Mouse (Mus musculus) brain, embryonic 14.5 days (tissue): ENCODE measurements around the gene Timm10b. TPM values are rescaled to one million over a fixed set of nuclear protein-coding genes. Genes with fewer than 3 reads are reported as not detected.

Experiments
- DNase-seq: peaks from one replicate; pipeline ENCODE4 v3.0.0-alpha.2; 2011; ENCODE audit warnings: low read depth
- CTCF ChIP-seq: fragments of 200-500 bp; IDR thresholded peaks from 2 replicates; pipeline ENCODE4 v1.5.1; 2012; ENCODE audit warnings: inconsistent platforms, mild to moderate bottlenecking, moderate library complexity, borderline replicate concordance; ENCODE audit not compliant: insufficient read depth, insufficient read length; ENCODE audit errors: extremely low read depth
- POLR2A ChIP-seq: fragments of 200-500 bp; IDR thresholded peaks from 2 replicates; pipeline ENCODE4 v1.6.1; 2012; ENCODE audit warnings: mild to moderate bottlenecking, inconsistent platforms, borderline replicate concordance; ENCODE audit not compliant: poor library complexity, insufficient read depth, insufficient read length, severe bottlenecking; ENCODE audit errors: extremely low read depth
- polyA plus RNA-seq: library from polyadenylated mRNA; depleted of rRNA; stranded (reverse); fragments of >200 nt; gene quantifications from 2 replicates; pipeline ENCODE4 v1.2.3, GENCODE M21; 2012; rRNA removed

The Timm10b gene
- polyA plus RNA-seq, 1 experiment = 101 TPM

GRCm38 (mm10) chr7:105641936-105642335 is 2.1 kb downstream of the Timm10b start:
- no peak for TF ChIP-seq POLR2A
- no peak for DNase-seq

GRCm38 (mm10) chr7:105650639-105651435 is 11.0 kb downstream of the Timm10b start, which contains the start of gene Dnhd1:
Gene Dnhd1 (plus strand): TSS chr7:105650827.
- peak; percentile 78 for DNase-seq
- TF ChIP-seq CTCF (peak; percentile 65), POLR2A (no peak)

- peak; percentile 17 for DNase-seq
- TF ChIP-seq POLR2A (no peak), CTCF (no peak)
These were observed 45.8 kb downstream of the Timm10b start for GRCm38 (mm10) chr7:105685541-105686197.

- no peak for DNase-seq
- TF ChIP-seq CTCF (no peak), POLR2A (no peak)
These were observed 51.0 kb downstream of the Timm10b start for GRCm38 (mm10) chr7:105690875-105691274.

Other genes starting within 250 kb of the Timm10b start
- gene Fam160a2, start 240.0 kb upstream of the Timm10b start, polyA plus RNA-seq = 41.6 and 50.0 TPM in 2 replicates
- 0.37 TPM in 2 replicates for gene Cnga4, start 235.5 kb upstream of the Timm10b start, polyA plus RNA-seq
- gene Cckbr, start 214.3 kb upstream of the Timm10b start, polyA plus RNA-seq = 2.1 and 3.0 TPM in 2 replicates
- gene Cavin3, start 157.8 kb upstream of the Timm10b start, polyA plus RNA-seq = 20.9 and 22.7 TPM in 2 replicates
- 51.2 and 59.6 TPM in 2 replicates for gene Smpd1, start 85.7 kb upstream of the Timm10b start, polyA plus RNA-seq
- 304 and 347 TPM in 2 replicates for gene Apbb1, start 58.4 kb upstream of the Timm10b start, polyA plus RNA-seq
- gene Hpx, start 39.9 kb upstream of the Timm10b start, polyA plus RNA-seq = 0.45 and 0.74 TPM in 2 replicates
- 96.5 and 127 TPM in 2 replicates for gene Trim3, start 6.5 kb upstream of the Timm10b start, polyA plus RNA-seq
- 103 and 120 TPM in 2 replicates for gene Arfip2, start 360 bp downstream of the Timm10b start, polyA plus RNA-seq
- gene Gm45799, start 496 bp downstream of the Timm10b start, polyA plus RNA-seq = 73.1 and 134 TPM in 2 replicates
- gene Dnhd1, start 10.8 kb downstream of the Timm10b start, polyA plus RNA-seq = 6.3 and 7.0 TPM in 2 replicates
- 175 and 199 TPM in 2 replicates for gene Ilk, start 96.5 kb downstream of the Timm10b start, polyA plus RNA-seq
- 15.7 and 17.8 TPM in 2 replicates for gene Rrp8, start 97.3 kb downstream of the Timm10b start, polyA plus RNA-seq
- gene Taf10, start 104.3 kb downstream of the Timm10b start, polyA plus RNA-seq = 204 and 302 TPM in 2 replicates
- 42.8 and 48.1 TPM in 2 replicates for gene Tpp1, start 112.2 kb downstream of the Timm10b start, polyA plus RNA-seq
- gene Dchs1, start 147.6 kb downstream of the Timm10b start, polyA plus RNA-seq = 68.6 and 87.4 TPM in 2 replicates
- 165 and 185 TPM in 2 replicates for gene Mrpl17, start 171.0 kb downstream of the Timm10b start, polyA plus RNA-seq